Mouse (Mus musculus) olfactory bulb, adult 2 months (tissue): Measurements from ENCODE around the gene Ptbp3.

Experiments
- CTCF ChIP-seq: fragments of 200-500 bp; IDR thresholded peaks from 2 replicates; pipeline ENCODE4 v1.5.1; 2012; ENCODE audit warnings: low read depth, mild to moderate bottlenecking, low read length, moderate library complexity; ENCODE audit not compliant: insufficient read depth
- POLR2A ChIP-seq: fragments of 200-500 bp; IDR thresholded peaks from 2 replicates; pipeline ENCODE4 v1.6.1; 2012; ENCODE audit warnings: mild to moderate bottlenecking, low read depth, low read length, moderate library complexity; ENCODE audit not compliant: insufficient read depth

DNA sequence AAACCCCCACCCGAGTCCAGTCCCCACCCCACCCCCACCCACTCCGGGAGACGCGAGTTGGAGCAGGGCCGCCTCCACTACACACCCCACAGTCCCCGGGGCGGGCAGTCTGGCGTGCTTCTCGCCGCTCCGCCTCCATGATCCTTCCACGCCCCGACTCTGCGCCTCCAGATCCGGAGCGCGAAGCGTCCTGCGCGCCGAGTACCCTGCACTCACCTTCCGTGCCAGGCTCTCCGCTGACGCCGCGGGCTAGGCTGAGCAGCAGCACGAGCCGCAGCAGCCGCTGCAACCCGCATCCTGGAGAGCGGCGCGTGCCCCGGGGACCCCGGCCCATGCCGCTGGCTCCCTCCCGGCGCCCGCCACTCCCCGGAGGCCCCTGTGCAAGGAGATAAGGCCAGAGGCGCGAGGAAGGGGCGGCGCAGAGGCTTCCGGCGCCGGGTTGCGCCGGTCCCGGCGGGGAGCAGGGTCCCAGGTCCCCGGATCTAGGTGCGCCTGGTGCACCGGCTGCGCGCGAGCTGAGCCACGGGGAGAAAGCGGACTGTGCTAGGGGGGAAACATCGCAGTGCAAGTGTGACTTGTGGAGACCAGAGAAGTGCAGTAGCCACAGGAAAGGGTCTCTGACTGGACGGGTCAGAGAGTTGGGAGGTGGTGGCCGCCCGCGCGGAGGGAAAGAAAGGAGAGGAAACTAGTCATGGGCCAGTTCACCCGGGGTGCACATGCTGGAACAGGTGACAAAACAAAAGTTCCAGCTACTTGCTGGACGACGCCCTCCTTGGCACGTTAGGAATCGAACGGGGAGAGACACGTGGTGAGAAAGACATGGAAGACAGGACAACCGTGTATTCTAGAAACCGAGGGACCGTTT lies 110.9 kb downstream of the Ptbp3 start, which contains the start of gene Susd1:
- TF ChIP-seq CTCF = no peak
- TF ChIP-seq POLR2A = no peak
